Mouse (Mus musculus): ENCODE results near the gene 4933411K16Rik. TPM values are rescaled to one million over a fixed set of nuclear protein-coding genes. Genes with fewer than 3 reads are reported as not detected.
A peak's percentile ranks its signal among the peaks of the same experiment; 100 is the strongest.

Gene 4933411K16Rik
- polyA plus RNA-seq, 1 experiment from 2014 or later = 0.27 TPM

- H3K79me2 ChIP-seq (ENCODE audit: inconsistent target) = peaks cover 94% of the 10 kb centered on the region
- WGBS (ENCODE audit: missing documents) = 93% methylated on average over 10 of the region's 10 CpGs
- H3K4me3 ChIP-seq (ENCODE audit: inconsistent target) = no peak overlapping the region
- H3K36me3 ChIP-seq (ENCODE audit: inconsistent target) = no peaks in the 10 kb centered on the region
- no peak overlapping the region; the same call in 1 of the 2 replicates for H3K27ac ChIP-seq
Measured at GRCm38 (mm10) chr19:42021681-42022541, 30.1 kb upstream of the 4933411K16Rik start.

- no peak overlapping the region for H3K4me3 ChIP-seq (ENCODE audit: inconsistent target)
- peaks cover 94% of the 10 kb centered on the region for H3K79me2 ChIP-seq (ENCODE audit: inconsistent target)
- 90% methylated on average over 2 of the region's 2 CpGs for WGBS (ENCODE audit: missing documents)
- H3K27ac ChIP-seq = no peak overlapping the region; the same call in 1 of the 2 replicates
- no peaks in the 10 kb centered on the region for H3K36me3 ChIP-seq (ENCODE audit: inconsistent target)
Measured at GRCm38 (mm10) chr19:42022542-42022848, 29.6 kb upstream of the 4933411K16Rik start.

GRCm38 (mm10) chr19:42026158-42026557, 25.9 kb upstream of the 4933411K16Rik start:
- Histone ChIP-seq H3K4me3 (ENCODE audit: inconsistent target) (no peak overlapping the region), H3K27ac (no peak overlapping the region), H3K36me3 (ENCODE audit: inconsistent target) (no peaks in the 10 kb centered on the region), H3K79me2 (ENCODE audit: inconsistent target) (peaks cover 100% of the 10 kb centered on the region)
- WGBS (ENCODE audit: missing documents) = 5% methylated on average over 5 of the region's 5 CpGs

GRCm38 (mm10) chr19:42031112-42031511, 20.9 kb upstream of the 4933411K16Rik start:
- WGBS (ENCODE audit: missing documents) = 93% methylated on average over 5 of the region's 5 CpGs

GRCm38 (mm10) chr19:42033611-42034010, 18.4 kb upstream of the 4933411K16Rik start:
- no peak overlapping the region for H3K27ac ChIP-seq
- H3K4me3 ChIP-seq (ENCODE audit: inconsistent target) = no peak overlapping the region
- peaks cover 38% of the 10 kb centered on the region for H3K79me2 ChIP-seq (ENCODE audit: inconsistent target)
- peaks cover 30% of the 10 kb centered on the region; the same call in 1 of the 2 replicates for H3K36me3 ChIP-seq (ENCODE audit: inconsistent target)
- WGBS (ENCODE audit: missing documents) = 89% methylated on average over 13 of the region's 14 CpGs

More at GRCm38 (mm10) chr19:42031112-42031511, 20.9 kb upstream of the 4933411K16Rik start:
- Histone ChIP-seq H3K79me2 (ENCODE audit: inconsistent target) (peaks cover 63% of the 10 kb centered on the region), H3K4me3 (ENCODE audit: inconsistent target) (no peak overlapping the region), H3K27ac (no peak overlapping the region), H3K36me3 (ENCODE audit: inconsistent target) (peaks cover 30% of the 10 kb centered on the region; the same call in 1 of the 2 replicates)

GRCm38 (mm10) chr19:42034146-42034775, 17.8 kb upstream of the 4933411K16Rik start:
- H3K79me2 ChIP-seq (ENCODE audit: inconsistent target) = peaks cover 31% of the 10 kb centered on the region
- no peak overlapping the region for H3K27ac ChIP-seq
- H3K36me3 ChIP-seq (ENCODE audit: inconsistent target) = peaks cover 30% of the 10 kb centered on the region; the same call in 1 of the 2 replicates
- WGBS (ENCODE audit: missing documents) = 77% methylated on average over 8 of the region's 9 CpGs
- H3K4me3 ChIP-seq (ENCODE audit: inconsistent target) = no peak overlapping the region

- Histone ChIP-seq H3K4me3 (ENCODE audit: inconsistent target) (no peak overlapping the region), H3K36me3 (ENCODE audit: inconsistent target) (peaks cover 30% of the 10 kb centered on the region; the same call in 1 of the 2 replicates), H3K79me2 (ENCODE audit: inconsistent target) (peaks cover 24% of the 10 kb centered on the region), H3K27ac (no peak overlapping the region)
- 85% methylated on average over 10 of the region's 11 CpGs for WGBS (ENCODE audit: missing documents)
Measured at GRCm38 (mm10) chr19:42034881-42035455, 17.1 kb upstream of the 4933411K16Rik start.

GRCm38 (mm10) chr19:42035456-42036248, 16.4 kb upstream of the 4933411K16Rik start, which contains the start of gene Ankrd2:
Gene Ankrd2, plus strand, starts transcription at chr19:42036000.
- no peak within 1 kb of the TSS for H3K4me3 ChIP-seq (ENCODE audit: inconsistent target)
- 70% methylated on average over 15 of the region's 19 CpGs for WGBS (ENCODE audit: missing documents)
- H3K36me3 ChIP-seq (ENCODE audit: inconsistent target) = peaks cover 30% of the 10 kb centered on the region; the same call in 1 of the 2 replicates
- H3K27ac ChIP-seq = no peak within 1 kb of the TSS
- peaks cover 17% of the 10 kb centered on the region for H3K79me2 ChIP-seq (ENCODE audit: inconsistent target)

GRCm38 (mm10) chr19:42036357-42036756, 15.7 kb upstream of the 4933411K16Rik start:
- WGBS (ENCODE audit: missing documents) = 93% methylated on average over 3 of the region's 3 CpGs
- Histone ChIP-seq H3K36me3 (ENCODE audit: inconsistent target) (peaks cover 30% of the 10 kb centered on the region; the same call in 1 of the 2 replicates), H3K79me2 (ENCODE audit: inconsistent target) (peaks cover 10% of the 10 kb centered on the region; the same call in 1 of the 2 replicates), H3K4me3 (ENCODE audit: inconsistent target) (no peak overlapping the region), H3K27ac (no peak overlapping the region)

- H3K27ac ChIP-seq = no peak overlapping the region
- H3K36me3 ChIP-seq (ENCODE audit: inconsistent target) = peaks cover 24% of the 10 kb centered on the region; the same call in 1 of the 2 replicates
- no peak overlapping the region for H3K4me3 ChIP-seq (ENCODE audit: inconsistent target)
- H3K79me2 ChIP-seq (ENCODE audit: inconsistent target) = peaks cover 1% of the 10 kb centered on the region; the same call in 1 of the 2 replicates
- WGBS (ENCODE audit: missing documents) = 88% methylated on average over 11 of the region's 11 CpGs
Measured at GRCm38 (mm10) chr19:42037167-42037702, 14.8 kb upstream of the 4933411K16Rik start.

GRCm38 (mm10) chr19:42038310-42038709, 13.7 kb upstream of the 4933411K16Rik start:
- 88% methylated on average over 12 of the region's 12 CpGs for WGBS (ENCODE audit: missing documents)
- Histone ChIP-seq H3K79me2 (ENCODE audit: inconsistent target) (no peaks in the 10 kb centered on the region), H3K36me3 (ENCODE audit: inconsistent target) (peaks cover 13% of the 10 kb centered on the region; the same call in 1 of the 2 replicates), H3K4me3 (ENCODE audit: inconsistent target) (no peak overlapping the region), H3K27ac (no peak overlapping the region)

GRCm38 (mm10) chr19:42043988-42044387, 8.1 kb upstream of the 4933411K16Rik start:
- no peaks in the 10 kb centered on the region for H3K79me2 ChIP-seq (ENCODE audit: inconsistent target)
- WGBS (ENCODE audit: missing documents) = 97% methylated on average over 6 of the region's 6 CpGs
- H3K4me3 ChIP-seq (ENCODE audit: inconsistent target) = no peak overlapping the region
- H3K36me3 ChIP-seq (ENCODE audit: inconsistent target) = no peaks in the 10 kb centered on the region
- H3K27ac ChIP-seq = no peak overlapping the region

GRCm38 (mm10) chr19:42045269-42046102, 6.6 kb upstream of the 4933411K16Rik start, which contains the start of gene Hoga1:
Gene Hoga1, plus strand, starts transcription at chr19:42045610.
- Histone ChIP-seq H3K27ac (no peak within 1 kb of the TSS), H3K79me2 (ENCODE audit: inconsistent target) (no peaks in the 10 kb centered on the region), H3K36me3 (ENCODE audit: inconsistent target) (no peaks in the 10 kb centered on the region), H3K4me3 (ENCODE audit: inconsistent target) (peak within 1 kb of the TSS; percentile 28)
- WGBS (ENCODE audit: missing documents) = 43% methylated on average over 23 of the region's 23 CpGs
